Mouse (Mus musculus) gastrocnemius, postnatal 36 days (tissue): ENCODE data around the gene Lrp8. TPM values are rescaled to one million over a fixed set of nuclear protein-coding genes. Genes with fewer than 3 reads are reported as not detected.

Source experiments
- DNase-seq, 2 experiments: peaks; one replicate each; pipeline ENCODE4 v3.0.0; 2022
- intact Hi-C: fragments of 180-260 bp; cut with DNase I; formaldehyde crosslinking; loops from one replicate; pipeline ENCODE4 v1.15.1; 2025
- total RNA-seq, 2 experiments: library from RNA; stranded (reverse); gene quantifications; 2 replicates each; pipeline ENCODE4 v1.2.3; 2021

Lrp8 gene
- total RNA-seq, 2 experiments from 2014 or later = 0.12 to 0.56 TPM

GRCm38 (mm10) chr4:107805491-107805890, 3.4 kb downstream of the Lrp8 start:
- no peak for DNase-seq
- intact Hi-C loops = no loop called here

GRCm38 (mm10) chr4:107807796-107808195, 5.7 kb downstream of the Lrp8 start:
- DNase-seq = no peak

GRCm38 (mm10) chr4:107808655-107809054, 6.6 kb downstream of the Lrp8 start:
- no peak for DNase-seq
- intact Hi-C loops = no loop called here

More at GRCm38 (mm10) chr4:107807796-107808195, 5.7 kb downstream of the Lrp8 start:
- intact Hi-C loops = no loop called here

GRCm38 (mm10) chr4:107811006-107811405, 8.9 kb downstream of the Lrp8 start:
- intact Hi-C loops = no loop called here
- no peak for DNase-seq

- intact Hi-C loops = no loop called here
- DNase-seq = no peak
These were observed 9.8 kb downstream of the Lrp8 start for GRCm38 (mm10) chr4:107811716-107812330.

- intact Hi-C loops = no loop called here
These were observed 10.3 kb downstream of the Lrp8 start for GRCm38 (mm10) chr4:107812336-107812735.

GRCm38 (mm10) chr4:107816459-107816858, 14.4 kb downstream of the Lrp8 start:
- intact Hi-C loops = no loop called here
- DNase-seq = no peak

More at GRCm38 (mm10) chr4:107812336-107812735, 10.3 kb downstream of the Lrp8 start:
- DNase-seq = no peak

- intact Hi-C loops = no loop called here
- DNase-seq = no peak
These were observed 15.4 kb downstream of the Lrp8 start for GRCm38 (mm10) chr4:107817463-107817862.

- intact Hi-C loops = no loop called here
These were observed 18.1 kb downstream of the Lrp8 start for GRCm38 (mm10) chr4:107819990-107820719.

GRCm38 (mm10) chr4:107820856-107821619, 19.0 kb downstream of the Lrp8 start:
- DNase-seq = no peak
- intact Hi-C loops = no loop called here

More at GRCm38 (mm10) chr4:107819990-107820719, 18.1 kb downstream of the Lrp8 start:
- no peak for DNase-seq

- intact Hi-C loops = no loop called here
- no peak for DNase-seq
These were observed 20.9 kb downstream of the Lrp8 start for GRCm38 (mm10) chr4:107822936-107823411.

- intact Hi-C loops = no loop called here
- DNase-seq = no peak
These were observed 21.4 kb downstream of the Lrp8 start for GRCm38 (mm10) chr4:107823511-107823910.

GRCm38 (mm10) chr4:107828727-107829218, 26.7 kb downstream of the Lrp8 start:
- peak in 1 of 2 experiments; percentile 22 for DNase-seq
- intact Hi-C loops = no loop called here

GRCm38 (mm10) chr4:107829675-107830074, 27.6 kb downstream of the Lrp8 start:
- intact Hi-C loops = no loop called here
- no peak for DNase-seq

GRCm38 (mm10) chr4:107830189-107830588, 28.1 kb downstream of the Lrp8 start:
- DNase-seq = no peak
- intact Hi-C loops = no loop called here

- no peak for DNase-seq
- intact Hi-C loops = no loop called here
These were observed 28.8 kb downstream of the Lrp8 start for GRCm38 (mm10) chr4:107830821-107831221.

- intact Hi-C loops = no loop called here
- DNase-seq = no peak
These were observed 29.6 kb downstream of the Lrp8 start for GRCm38 (mm10) chr4:107831678-107832077.

GRCm38 (mm10) chr4:107833525-107833924, 31.5 kb downstream of the Lrp8 start:
- DNase-seq = no peak
- intact Hi-C loops = no loop called here

GRCm38 (mm10) chr4:107834643-107835314, 32.7 kb downstream of the Lrp8 start:
- intact Hi-C loops = no loop called here
- no peak for DNase-seq

- intact Hi-C loops = no loop called here
- DNase-seq = no peak
These were observed 33.4 kb downstream of the Lrp8 start for GRCm38 (mm10) chr4:107835508-107835909.
